Mouse (Mus musculus): ENCODE results near the gene Ppp1r13b. TPM values are rescaled to one million over a fixed set of nuclear protein-coding genes. Genes with fewer than 3 reads are reported as not detected.

Gene Ppp1r13b
- polyA plus RNA-seq, 1 experiment from 2014 or later: 17.9 TPM

GRCm38 (mm10) chr12:111927338-111927737 lies 19.4 kb upstream of the Ppp1r13b start:
- H3K9me3 ChIP-seq (ENCODE audit: control insufficient read depth, low read length): no peaks in the 10 kb centered on the region
- no peaks in the 10 kb centered on the region; the same call in none of the 2 replicates for H3K4me1 ChIP-seq (ENCODE audit: control insufficient read depth, insufficient read depth, low read depth, low read length)
- H3K27me3 ChIP-seq (replicated peaks; ENCODE audit: control insufficient read depth, insufficient read depth, low read length): no peaks in the 10 kb centered on the region
- ATAC-seq: peak; percentile 79
- H3K27ac ChIP-seq (ENCODE audit: low read depth, low read length): no peak overlapping the region
- H3K9ac ChIP-seq (ENCODE audit: low read depth, low read length): no peak overlapping the region
- 75% methylated on average over 1 of the region's 1 CpGs for WGBS
- H3K36me3 ChIP-seq (ENCODE audit: control insufficient read depth, insufficient read depth, low read length): no peaks in the 10 kb centered on the region
- no peak overlapping the region for H3K4me2 ChIP-seq (ENCODE audit: low read length)
- H3K4me3 ChIP-seq (ENCODE audit: low read length): no peak overlapping the region

GRCm38 (mm10) chr12:111923117-111923516 lies 15.2 kb upstream of the Ppp1r13b start:
- no peaks in the 10 kb centered on the region for H3K9me3 ChIP-seq (ENCODE audit: control insufficient read depth, low read length)
- no peak overlapping the region for H3K27ac ChIP-seq (ENCODE audit: low read depth, low read length)
- no peak overlapping the region for H3K4me3 ChIP-seq (ENCODE audit: low read length)
- ATAC-seq: no peak
- H3K4me1 ChIP-seq (ENCODE audit: control insufficient read depth, insufficient read depth, low read depth, low read length): no peaks in the 10 kb centered on the region; the same call in 1 of the 2 replicates
- H3K36me3 ChIP-seq (ENCODE audit: control insufficient read depth, insufficient read depth, low read length): no peaks in the 10 kb centered on the region
- no peak overlapping the region for H3K4me2 ChIP-seq (ENCODE audit: low read length)
- H3K9ac ChIP-seq (ENCODE audit: low read depth, low read length): no peak overlapping the region
- no peaks in the 10 kb centered on the region for H3K27me3 ChIP-seq (replicated peaks; ENCODE audit: control insufficient read depth, insufficient read depth, low read length)
- WGBS: 89% methylated on average over 6 of the region's 6 CpGs

GRCm38 (mm10) chr12:111920046-111920445 lies 12.1 kb upstream of the Ppp1r13b start:
- no peak overlapping the region for H3K4me2 ChIP-seq (ENCODE audit: low read length)
- peaks cover 4% of the 10 kb centered on the region; the same call in 1 of the 2 replicates for H3K4me1 ChIP-seq (ENCODE audit: control insufficient read depth, insufficient read depth, low read depth, low read length)
- peak overlapping the region; percentile 6; the same call in 1 of the 2 replicates for H3K27ac ChIP-seq (ENCODE audit: low read depth, low read length)
- H3K4me3 ChIP-seq (ENCODE audit: low read length): no peak overlapping the region
- no peaks in the 10 kb centered on the region for H3K27me3 ChIP-seq (replicated peaks; ENCODE audit: control insufficient read depth, insufficient read depth, low read length)
- H3K36me3 ChIP-seq (ENCODE audit: control insufficient read depth, insufficient read depth, low read length): no peaks in the 10 kb centered on the region
- whole genome bisulfite sequencing: 48% methylated on average over 9 of the region's 9 CpGs
- no peak overlapping the region for H3K9ac ChIP-seq (ENCODE audit: low read depth, low read length)
- ATAC-seq: peak; percentile 56; the same call in 1 of the 2 replicates
- H3K9me3 ChIP-seq (ENCODE audit: control insufficient read depth, low read length): no peaks in the 10 kb centered on the region

- H3K9me3 ChIP-seq (ENCODE audit: control insufficient read depth, low read length): no peaks in the 10 kb centered on the region
- H3K9ac ChIP-seq (ENCODE audit: low read depth, low read length): no peak overlapping the region
- peaks cover 4% of the 10 kb centered on the region; the same call in 1 of the 2 replicates for H3K4me1 ChIP-seq (ENCODE audit: control insufficient read depth, insufficient read depth, low read depth, low read length)
- H3K27ac ChIP-seq (ENCODE audit: low read depth, low read length): peak overlapping the region; percentile 36; the same call in 1 of the 2 replicates
- WGBS: 36% methylated on average over 12 of the region's 12 CpGs
- H3K4me2 ChIP-seq (ENCODE audit: low read length): no peak overlapping the region
- no peak for ATAC-seq
- no peaks in the 10 kb centered on the region for H3K27me3 ChIP-seq (replicated peaks; ENCODE audit: control insufficient read depth, insufficient read depth, low read length)
- no peak overlapping the region for H3K4me3 ChIP-seq (ENCODE audit: low read length)
- no peaks in the 10 kb centered on the region for H3K36me3 ChIP-seq (ENCODE audit: control insufficient read depth, insufficient read depth, low read length)
Observed at GRCm38 (mm10) chr12:111916514-111917217, 8.8 kb upstream of the Ppp1r13b start.

GRCm38 (mm10) chr12:111915781-111916180 lies 7.9 kb upstream of the Ppp1r13b start:
- H3K36me3 ChIP-seq (ENCODE audit: control insufficient read depth, insufficient read depth, low read length): no peaks in the 10 kb centered on the region
- ATAC-seq: no peak
- WGBS: 85% methylated on average over 6 of the region's 6 CpGs

GRCm38 (mm10) chr12:111914031-111914430 lies 6.1 kb upstream of the Ppp1r13b start:
- Histone ChIP-seq H3K4me3 (ENCODE audit: low read length) (no peak overlapping the region), H3K36me3 (ENCODE audit: control insufficient read depth, insufficient read depth, low read length) (no peaks in the 10 kb centered on the region), H3K9ac (ENCODE audit: low read depth, low read length) (no peak overlapping the region), H3K4me1 (ENCODE audit: control insufficient read depth, insufficient read depth, low read depth, low read length) (peaks cover 4% of the 10 kb centered on the region; the same call in 1 of the 2 replicates), H3K4me2 (ENCODE audit: low read length) (no peak overlapping the region), H3K27ac (ENCODE audit: low read depth, low read length) (peak overlapping the region; percentile 21; the same call in 1 of the 2 replicates), H3K9me3 (ENCODE audit: control insufficient read depth, low read length) (no peaks in the 10 kb centered on the region), H3K27me3 (replicated peaks; ENCODE audit: control insufficient read depth, insufficient read depth, low read length) (0 out of 2 replicates have a peak, but pooled peaks cover 2% of the 10 kb centered on the region)
- ATAC-seq: no peak
- WGBS: 51% methylated on average over 3 of the region's 3 CpGs

More at GRCm38 (mm10) chr12:111915781-111916180, 7.9 kb upstream of the Ppp1r13b start:
- Histone ChIP-seq H3K4me1 (ENCODE audit: control insufficient read depth, insufficient read depth, low read depth, low read length) (peaks cover 4% of the 10 kb centered on the region; the same call in 1 of the 2 replicates), H3K27ac (ENCODE audit: low read depth, low read length) (no peak overlapping the region), H3K27me3 (replicated peaks; ENCODE audit: control insufficient read depth, insufficient read depth, low read length) (0 out of 2 replicates have a peak, but pooled peaks cover 1% of the 10 kb centered on the region), H3K9ac (ENCODE audit: low read depth, low read length) (no peak overlapping the region), H3K4me3 (ENCODE audit: low read length) (no peak overlapping the region), H3K4me2 (ENCODE audit: low read length) (no peak overlapping the region), H3K9me3 (ENCODE audit: control insufficient read depth, low read length) (no peaks in the 10 kb centered on the region)

- Histone ChIP-seq H3K36me3 (ENCODE audit: control insufficient read depth, insufficient read depth, low read length) (no peaks in the 10 kb centered on the region), H3K9ac (ENCODE audit: low read depth, low read length) (no peak overlapping the region), H3K9me3 (ENCODE audit: control insufficient read depth, low read length) (no peaks in the 10 kb centered on the region), H3K27ac (ENCODE audit: low read depth, low read length) (no peak overlapping the region), H3K4me2 (ENCODE audit: low read length) (no peak overlapping the region), H3K4me1 (ENCODE audit: control insufficient read depth, insufficient read depth, low read depth, low read length) (peaks cover 7% of the 10 kb centered on the region), H3K4me3 (ENCODE audit: low read length) (no peak overlapping the region), H3K27me3 (replicated peaks; ENCODE audit: control insufficient read depth, insufficient read depth, low read length) (0 out of 2 replicates have a peak, but pooled peaks cover 2% of the 10 kb centered on the region)
- no peak for ATAC-seq
- WGBS: 88% methylated on average over 7 of the region's 7 CpGs
Observed at GRCm38 (mm10) chr12:111912802-111913201, 4.9 kb upstream of the Ppp1r13b start.

- H3K4me2 ChIP-seq (ENCODE audit: low read length): no peak overlapping the region
- WGBS: 89% methylated on average over 2 of the region's 2 CpGs
- H3K36me3 ChIP-seq (ENCODE audit: control insufficient read depth, insufficient read depth, low read length): no peaks in the 10 kb centered on the region
- H3K27ac ChIP-seq (ENCODE audit: low read depth, low read length): no peak overlapping the region
- peaks cover 7% of the 10 kb centered on the region for H3K4me1 ChIP-seq (ENCODE audit: control insufficient read depth, insufficient read depth, low read depth, low read length)
- H3K27me3 ChIP-seq (replicated peaks; ENCODE audit: control insufficient read depth, insufficient read depth, low read length): 0 out of 2 replicates have a peak, but pooled peaks cover 2% of the 10 kb centered on the region
- no peak for ATAC-seq
- no peaks in the 10 kb centered on the region for H3K9me3 ChIP-seq (ENCODE audit: control insufficient read depth, low read length)
- no peak overlapping the region for H3K9ac ChIP-seq (ENCODE audit: low read depth, low read length)
- H3K4me3 ChIP-seq (ENCODE audit: low read length): no peak overlapping the region
Observed at GRCm38 (mm10) chr12:111911796-111912195, 3.9 kb upstream of the Ppp1r13b start.

- no peak for ATAC-seq
- WGBS: 87% methylated on average over 15 of the region's 15 CpGs
Observed at GRCm38 (mm10) chr12:111911171-111911760, 3.4 kb upstream of the Ppp1r13b start.

More at GRCm38 (mm10) chr12:111911171-111911760, 3.4 kb upstream of the Ppp1r13b start:
- no peak overlapping the region for H3K27ac ChIP-seq (ENCODE audit: low read depth, low read length)
- H3K4me1 ChIP-seq (ENCODE audit: control insufficient read depth, insufficient read depth, low read depth, low read length): peaks cover 6% of the 10 kb centered on the region; the same call in 1 of the 2 replicates
- no peak overlapping the region for H3K4me3 ChIP-seq (ENCODE audit: low read length)
- H3K9me3 ChIP-seq (ENCODE audit: control insufficient read depth, low read length): no peaks in the 10 kb centered on the region
- H3K4me2 ChIP-seq (ENCODE audit: low read length): no peak overlapping the region
- H3K27me3 ChIP-seq (replicated peaks; ENCODE audit: control insufficient read depth, insufficient read depth, low read length): 0 out of 2 replicates have a peak, but pooled peaks cover 2% of the 10 kb centered on the region
- no peaks in the 10 kb centered on the region for H3K36me3 ChIP-seq (ENCODE audit: control insufficient read depth, insufficient read depth, low read length)
- no peak overlapping the region for H3K9ac ChIP-seq (ENCODE audit: low read depth, low read length)

Data from hindbrain, embryonic 16.5 days (tissue).